Mouse (Mus musculus) T-helper 1 cell (primary cell): ENCODE data around the gene Fbxo6.
"Not testable (repeated sequence)": the region's sequence is repeated elsewhere in the genome, so short reads cannot be mapped to it uniquely, and the experiment has no call there.

Source experiments
- in situ Hi-C: fragments of 300-600 bp; cut with MboI, MseI; formaldehyde crosslinking; loops from one replicate; pipeline ENCODE4 v1.15.1; 2025; ENCODE audit warnings: high pct_unique_total_duplicates

Gene Fbxo6

GRCm38 (mm10) chr4:148151267-148152168 lies at the start of gene Fbxo6:
Gene Fbxo6 (minus strand): TSS chr4:148152140.
- in situ Hi-C loops = loop anchor here (25.0 kb wide), 1 partner anchor 461 kb away; the partner anchor contains the start of gene Masp2

- in situ Hi-C loops = no loop called here
Measured at GRCm38 (mm10) chr4:148198721-148199120, 46.8 kb upstream of the Fbxo6 start.

- in situ Hi-C loops = no loop called here
Measured at GRCm38 (mm10) chr4:148194400-148194799, 42.5 kb upstream of the Fbxo6 start.

DNA sequence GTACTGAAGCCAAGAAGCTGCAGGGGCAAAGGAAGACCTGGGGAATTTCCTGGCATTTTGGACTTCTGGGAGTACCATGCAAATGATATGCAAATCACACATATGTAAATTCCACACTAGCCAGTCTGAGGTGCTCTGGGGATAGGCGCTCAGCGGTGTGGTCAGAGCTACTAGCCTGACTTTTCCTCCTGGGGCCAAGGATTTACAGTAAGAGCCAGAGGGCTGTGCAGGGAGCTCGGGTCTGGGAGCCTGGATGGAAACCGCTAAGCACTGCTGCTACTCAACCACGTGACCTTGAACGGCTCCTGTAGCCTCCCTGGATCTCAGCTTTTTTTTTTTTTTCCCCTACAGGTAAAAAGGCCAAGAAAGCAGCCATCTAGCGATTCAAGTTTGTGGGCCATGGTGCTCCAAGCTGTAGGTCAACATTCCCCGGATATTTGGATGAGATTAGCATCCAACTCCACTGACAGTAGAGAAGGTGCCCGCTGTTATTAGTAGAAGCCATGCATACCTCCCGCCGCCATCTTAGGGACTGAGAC lies 40.8 kb upstream of the Fbxo6 start:
- in situ Hi-C loops = no loop called here

DNA sequence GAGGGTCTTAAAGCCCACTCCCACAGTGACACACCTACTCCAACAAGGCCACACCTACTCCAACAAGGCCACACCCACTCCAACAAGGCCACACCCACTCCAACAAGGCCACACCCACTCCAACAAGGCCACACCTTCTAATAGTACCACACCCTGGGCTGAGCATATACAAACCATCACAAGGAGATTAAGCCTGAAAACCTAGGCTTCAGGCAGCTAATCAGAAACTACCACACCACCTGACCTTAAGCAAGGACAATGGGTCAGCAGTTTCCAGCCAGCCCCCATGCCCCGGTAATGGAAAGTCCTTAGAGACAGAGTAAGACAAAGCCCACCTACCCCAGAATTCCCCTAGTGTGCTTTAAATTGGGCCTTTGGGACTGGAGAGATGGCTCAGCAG lies 36.8 kb upstream of the Fbxo6 start:
- in situ Hi-C loops = not testable (repeated sequence)

DNA sequence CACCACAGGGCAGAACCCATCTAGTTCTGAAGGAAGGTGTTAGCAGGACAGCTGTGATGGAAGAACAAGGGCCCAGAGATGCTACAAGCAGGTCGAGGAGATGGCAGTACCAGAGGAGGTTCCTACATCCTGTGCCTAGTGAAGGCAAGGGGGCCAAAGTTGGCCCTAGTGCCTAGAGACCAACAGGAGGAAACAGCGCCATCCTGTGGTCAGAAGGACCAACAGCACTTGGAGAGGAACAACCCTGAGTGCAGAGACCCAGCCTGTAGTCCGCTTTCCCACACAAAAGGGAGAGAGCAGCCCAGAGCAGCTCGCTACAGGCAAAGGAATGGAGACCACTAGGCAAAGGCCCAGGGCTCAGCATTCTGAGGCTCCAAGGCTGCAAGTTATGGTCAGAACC lies 33.9 kb upstream of the Fbxo6 start:
- in situ Hi-C loops = no loop called here

DNA sequence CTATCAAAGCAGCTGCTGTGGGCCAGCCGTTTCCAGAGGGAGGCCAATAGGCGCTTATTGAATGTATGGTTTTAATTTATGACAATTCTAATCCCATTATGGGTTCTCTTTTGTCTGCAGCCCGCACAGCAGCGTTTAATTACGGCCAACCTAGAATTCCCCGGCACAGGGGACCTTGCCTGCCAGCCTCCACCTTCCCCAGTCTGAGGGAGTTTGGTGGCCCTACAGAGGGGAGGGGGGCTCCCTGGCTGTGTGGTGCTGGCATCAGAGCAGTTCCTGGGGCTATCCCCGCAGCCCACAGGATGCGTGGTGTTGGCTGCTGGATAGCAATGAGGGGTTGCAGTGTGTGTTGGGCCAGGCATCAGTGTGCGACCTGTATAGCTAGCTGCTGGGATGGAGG lies 32.6 kb upstream of the Fbxo6 start:
- in situ Hi-C loops = no loop called here

DNA sequence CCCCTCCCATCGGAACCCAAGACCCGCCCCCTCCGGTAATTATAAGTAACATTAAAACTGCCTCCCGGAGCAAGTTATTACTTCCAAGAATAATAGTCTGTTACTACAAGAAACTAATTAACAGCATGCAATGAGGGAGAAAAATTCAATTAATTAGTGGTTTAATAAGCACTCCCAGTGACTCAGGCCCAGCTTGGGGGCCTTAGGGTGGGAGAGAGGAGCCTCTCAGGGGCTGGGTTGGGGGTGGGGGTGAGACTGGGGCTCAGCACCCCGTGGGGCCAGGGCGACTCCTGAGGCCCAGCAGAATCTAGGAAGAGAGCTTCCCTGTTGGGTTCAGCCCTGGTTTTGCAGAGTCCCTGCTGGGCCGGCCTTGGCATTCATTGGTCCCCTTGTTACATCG lies 30.4 kb upstream of the Fbxo6 start:
- in situ Hi-C loops = no loop called here

DNA sequence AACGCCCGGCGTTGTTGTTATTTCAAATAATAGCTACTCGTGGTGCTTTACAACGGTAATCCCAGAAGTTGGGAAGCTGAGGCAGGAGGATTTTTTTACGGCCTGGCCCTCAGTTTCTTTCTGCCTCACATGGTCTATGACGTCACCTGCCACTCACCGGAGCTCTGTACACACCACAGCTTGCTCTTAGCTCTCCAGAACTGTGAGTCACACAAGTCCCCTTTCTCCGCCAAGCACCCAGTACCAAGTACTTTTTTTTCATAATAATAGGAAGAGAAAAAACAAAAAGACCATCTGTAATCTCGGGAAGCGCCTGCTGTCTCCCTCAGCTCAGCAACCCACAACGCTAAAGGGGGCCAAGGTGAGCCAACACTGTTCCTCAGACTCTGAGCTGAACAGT lies 29.5 kb upstream of the Fbxo6 start:
- in situ Hi-C loops = no loop called here

DNA sequence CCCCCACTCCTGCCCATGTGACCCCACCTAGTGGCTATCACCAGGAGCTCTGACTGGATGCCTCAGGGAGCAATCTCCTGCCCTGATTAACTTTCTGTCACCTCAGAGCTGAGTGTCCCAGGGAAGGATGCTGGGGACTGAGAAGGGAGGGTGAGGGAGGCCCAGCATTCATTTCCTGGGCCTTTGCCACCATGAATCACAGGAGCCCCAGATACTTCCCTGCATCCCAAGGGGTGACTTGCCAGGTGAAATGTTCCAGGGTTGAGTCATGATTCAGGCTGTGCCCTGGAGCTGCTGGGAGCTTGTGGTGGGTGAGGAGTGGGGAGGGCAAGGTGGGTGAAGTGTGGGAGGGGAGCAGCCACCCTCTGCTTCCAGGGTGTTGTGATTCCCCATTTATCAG lies 25.8 kb upstream of the Fbxo6 start:
- in situ Hi-C loops = no loop called here

DNA sequence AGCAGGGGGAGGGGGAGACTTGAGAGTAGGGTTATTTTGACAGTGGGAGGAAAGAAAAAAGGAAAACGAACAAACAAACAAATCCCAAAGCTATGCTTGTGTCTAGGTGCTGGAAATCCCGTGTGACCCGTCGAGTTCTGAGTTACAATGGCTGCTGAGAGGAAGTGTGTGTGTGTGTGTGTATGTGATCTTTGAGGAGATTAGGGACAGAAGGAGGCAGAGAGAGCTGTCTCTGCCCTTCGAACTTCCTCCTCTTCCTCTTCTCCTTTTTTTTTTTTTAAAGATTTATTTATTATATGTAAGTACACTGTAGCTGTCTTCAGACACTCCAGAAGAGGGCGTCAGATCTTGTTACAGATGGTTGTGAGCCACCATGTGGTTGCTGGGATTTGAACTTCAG lies 24.7 kb upstream of the Fbxo6 start:
- in situ Hi-C loops = not testable (repeated sequence)

DNA sequence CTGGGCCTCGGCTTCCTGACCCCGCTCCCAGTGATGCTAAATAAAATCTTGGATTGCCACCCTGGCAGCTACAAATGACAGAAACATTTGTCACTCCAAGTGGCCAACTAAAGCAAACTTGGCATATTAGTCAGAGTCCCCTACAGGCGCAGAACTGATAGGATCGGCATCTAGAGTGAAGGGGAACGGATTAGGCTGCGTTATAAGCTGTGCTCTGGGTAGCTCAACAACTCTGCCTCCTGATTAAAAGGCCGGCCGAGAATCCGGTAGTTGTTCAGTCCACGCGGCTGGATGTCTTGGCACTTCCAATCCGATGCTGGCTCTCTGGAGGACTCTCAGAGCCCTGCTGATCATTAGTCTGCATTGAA lies 22.5 kb upstream of the Fbxo6 start:
- in situ Hi-C loops = loop anchor here (5.0 to 25.0 kb wide), 2 partner anchors 62 to 438 kb away; partner anchors contain the start of gene Masp2

DNA sequence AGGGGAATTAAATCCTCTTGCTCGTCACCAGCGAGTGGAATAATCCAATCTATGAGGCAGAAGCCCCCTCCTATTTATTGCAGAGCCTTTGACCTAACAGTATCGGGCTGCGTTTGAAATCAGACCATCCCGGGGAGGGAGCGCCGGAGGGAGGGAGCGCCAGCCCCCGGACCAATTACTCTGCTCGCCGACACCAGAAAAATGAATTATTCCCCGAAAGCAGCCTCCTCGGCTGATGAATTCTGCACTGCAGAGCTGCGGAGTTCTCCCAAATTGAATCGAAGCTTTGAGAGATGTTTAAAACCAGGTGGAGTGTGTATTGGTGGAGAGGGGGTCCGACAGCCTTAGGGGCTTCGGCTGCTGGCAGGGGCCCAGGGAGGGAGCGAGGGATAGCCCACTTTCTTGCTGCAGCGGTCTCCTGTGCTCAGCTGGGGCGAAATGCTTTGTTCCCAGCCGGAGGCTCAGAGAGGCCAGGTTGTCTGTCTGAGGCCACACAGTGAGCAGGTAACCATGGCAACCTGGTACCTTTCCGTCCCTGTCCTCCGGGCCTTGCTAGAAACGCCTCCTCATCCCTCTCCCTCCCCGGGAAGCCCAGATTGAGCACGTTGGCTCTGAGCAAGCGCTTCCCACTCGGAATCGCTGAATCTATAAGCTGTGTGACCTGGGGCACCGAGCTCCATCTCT lies 22.0 kb upstream of the Fbxo6 start:
- in situ Hi-C loops = loop anchor here (5.0 to 25.0 kb wide), 2 partner anchors 62 to 438 kb away; partner anchors contain the start of gene Masp2

DNA sequence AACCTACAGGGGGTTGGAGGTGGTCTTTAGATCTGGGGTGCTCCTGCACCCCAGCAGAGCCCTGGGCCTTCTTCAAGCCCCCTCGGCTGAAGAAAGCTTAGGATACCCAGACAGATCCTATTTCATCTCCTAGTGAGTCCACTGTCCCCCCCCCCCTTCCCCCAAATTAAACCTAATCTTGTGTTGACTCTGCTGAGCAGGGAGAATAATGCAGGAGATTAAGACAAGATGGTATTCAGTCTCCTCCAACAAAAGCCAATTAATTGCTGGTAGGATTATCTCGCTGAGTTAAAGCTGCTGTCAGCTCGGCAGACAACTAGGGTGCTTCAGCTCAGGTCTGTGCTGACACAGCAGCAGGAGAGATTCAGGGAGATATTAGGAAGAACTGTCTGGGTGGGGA lies 19.3 kb upstream of the Fbxo6 start:
- in situ Hi-C loops = loop anchor here (5.0 to 25.0 kb wide), 2 partner anchors 59 to 441 kb away; partner anchors contain the start of gene Masp2

GRCm38 (mm10) chr4:148170842-148171241 lies 18.9 kb upstream of the Fbxo6 start:
- in situ Hi-C loops = loop anchor here (5.0 to 25.0 kb wide), 2 partner anchors 59 to 441 kb away; partner anchors contain the start of gene Masp2

- in situ Hi-C loops = loop anchor here (25.0 kb wide), 1 partner anchor 443 kb away; the partner anchor contains the start of gene Masp2
Measured at GRCm38 (mm10) chr4:148169586-148169985, 17.6 kb upstream of the Fbxo6 start.

GRCm38 (mm10) chr4:148168287-148168686 lies 16.3 kb upstream of the Fbxo6 start:
- in situ Hi-C loops = loop anchor here (25.0 kb wide), 1 partner anchor 444 kb away; the partner anchor contains the start of gene Masp2

DNA sequence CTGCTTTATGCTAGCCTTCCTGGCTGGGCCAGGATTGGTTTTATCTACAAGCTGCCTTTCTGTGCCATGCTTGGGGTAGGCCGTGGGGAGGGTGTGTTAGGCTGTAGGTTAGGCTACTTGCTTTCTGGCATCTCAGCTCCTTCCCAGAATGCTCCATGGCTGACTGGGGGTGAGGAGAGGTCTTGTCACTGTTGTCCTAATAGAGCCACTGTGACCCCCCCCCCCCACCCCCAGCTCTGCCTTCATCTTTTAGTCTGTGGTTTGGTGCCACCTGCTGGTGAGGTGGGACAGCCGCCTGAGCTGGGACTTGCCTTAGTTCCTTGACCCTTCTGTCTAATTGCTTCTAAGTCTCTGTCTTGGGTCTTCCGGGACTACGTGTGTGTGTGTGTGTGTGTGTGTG lies 15.0 kb upstream of the Fbxo6 start:
- in situ Hi-C loops = loop anchor here (25.0 kb wide), 1 partner anchor 445 kb away; the partner anchor contains the start of gene Masp2

DNA sequence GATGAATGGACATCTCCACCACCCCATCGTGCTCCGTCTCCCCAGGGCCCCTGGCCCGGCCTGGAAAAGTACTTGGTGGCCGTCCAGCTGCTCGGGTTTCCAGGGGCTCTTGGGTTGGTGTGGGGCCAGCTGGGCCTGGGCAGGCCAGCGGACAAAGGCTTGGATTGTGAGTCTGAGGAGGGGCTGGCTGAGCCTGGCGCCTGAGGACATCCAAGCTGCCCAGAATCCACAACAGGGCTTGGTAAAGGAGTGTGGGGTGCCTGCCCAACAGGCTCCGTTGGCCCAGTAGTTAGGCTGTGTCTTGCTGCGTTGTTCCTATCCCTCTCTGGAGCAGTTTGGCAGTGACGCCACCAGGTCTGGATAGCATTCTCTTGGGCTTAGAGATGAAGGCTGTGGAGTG lies 14.5 kb upstream of the Fbxo6 start:
- in situ Hi-C loops = loop anchor here (25.0 kb wide), 1 partner anchor 446 kb away; the partner anchor contains the start of gene Masp2

DNA sequence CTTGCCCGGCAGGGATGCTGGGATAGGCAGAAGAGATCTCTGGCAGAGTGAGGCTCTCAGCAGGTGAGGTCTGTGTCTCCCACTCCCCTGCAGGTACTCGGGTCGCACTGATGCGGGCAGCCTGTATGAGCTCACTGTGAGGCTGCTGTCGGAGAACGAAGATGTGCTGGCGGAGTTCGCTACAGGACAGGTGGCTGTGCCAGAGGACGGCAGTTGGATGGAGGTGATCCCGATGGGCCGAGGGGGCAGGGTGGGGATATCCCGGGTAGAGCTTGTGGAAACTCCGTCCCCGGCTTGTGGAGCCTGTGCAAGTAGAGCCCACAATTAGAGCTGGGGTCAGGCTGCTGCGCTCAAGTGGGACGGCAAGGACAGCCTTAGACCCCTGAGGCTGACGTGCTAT lies 13.6 kb upstream of the Fbxo6 start:
- in situ Hi-C loops = loop anchor here (25.0 kb wide), 1 partner anchor 447 kb away; the partner anchor contains the start of gene Masp2

GRCm38 (mm10) chr4:148164461-148164860 lies 12.5 kb upstream of the Fbxo6 start:
- in situ Hi-C loops = loop anchor here (25.0 kb wide), 1 partner anchor 448 kb away; the partner anchor contains the start of gene Masp2

DNA sequence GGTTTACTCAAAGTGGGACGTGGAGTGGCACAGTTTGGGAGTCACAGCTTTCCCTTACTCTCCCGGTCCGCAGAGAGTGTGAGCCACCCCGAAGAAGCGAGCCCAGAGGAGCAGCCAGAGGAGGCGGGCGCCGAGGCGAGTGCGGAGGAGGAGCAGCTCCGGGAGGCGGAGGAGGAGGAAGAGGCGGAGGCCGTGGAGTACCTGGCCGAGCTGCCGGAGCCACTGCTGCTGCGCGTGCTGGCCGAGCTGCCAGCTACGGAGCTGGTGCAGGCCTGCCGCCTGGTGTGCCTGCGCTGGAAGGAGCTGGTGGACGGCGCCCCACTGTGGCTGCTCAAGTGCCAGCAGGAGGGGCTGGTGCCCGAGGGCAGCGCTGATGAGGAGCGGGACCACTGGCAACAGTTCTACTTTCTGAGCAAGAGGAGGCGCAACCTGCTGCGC lies 12.1 kb upstream of the Fbxo6 start:
- in situ Hi-C loops = loop anchor here (25.0 kb wide), 1 partner anchor 448 kb away; the partner anchor contains the start of gene Masp2
